Mouse (Mus musculus): ENCODE data around the gene Thpo. TPM values are rescaled to one million over a fixed set of nuclear protein-coding genes. Genes with fewer than 3 reads are reported as not detected.
A peak's percentile ranks its signal among the peaks of the same experiment; 100 is the strongest.

Gene Thpo
- polyA plus RNA-seq (2012; rRNA removed), result 2.0 and 4.0 TPM in 2 replicates

DNA sequence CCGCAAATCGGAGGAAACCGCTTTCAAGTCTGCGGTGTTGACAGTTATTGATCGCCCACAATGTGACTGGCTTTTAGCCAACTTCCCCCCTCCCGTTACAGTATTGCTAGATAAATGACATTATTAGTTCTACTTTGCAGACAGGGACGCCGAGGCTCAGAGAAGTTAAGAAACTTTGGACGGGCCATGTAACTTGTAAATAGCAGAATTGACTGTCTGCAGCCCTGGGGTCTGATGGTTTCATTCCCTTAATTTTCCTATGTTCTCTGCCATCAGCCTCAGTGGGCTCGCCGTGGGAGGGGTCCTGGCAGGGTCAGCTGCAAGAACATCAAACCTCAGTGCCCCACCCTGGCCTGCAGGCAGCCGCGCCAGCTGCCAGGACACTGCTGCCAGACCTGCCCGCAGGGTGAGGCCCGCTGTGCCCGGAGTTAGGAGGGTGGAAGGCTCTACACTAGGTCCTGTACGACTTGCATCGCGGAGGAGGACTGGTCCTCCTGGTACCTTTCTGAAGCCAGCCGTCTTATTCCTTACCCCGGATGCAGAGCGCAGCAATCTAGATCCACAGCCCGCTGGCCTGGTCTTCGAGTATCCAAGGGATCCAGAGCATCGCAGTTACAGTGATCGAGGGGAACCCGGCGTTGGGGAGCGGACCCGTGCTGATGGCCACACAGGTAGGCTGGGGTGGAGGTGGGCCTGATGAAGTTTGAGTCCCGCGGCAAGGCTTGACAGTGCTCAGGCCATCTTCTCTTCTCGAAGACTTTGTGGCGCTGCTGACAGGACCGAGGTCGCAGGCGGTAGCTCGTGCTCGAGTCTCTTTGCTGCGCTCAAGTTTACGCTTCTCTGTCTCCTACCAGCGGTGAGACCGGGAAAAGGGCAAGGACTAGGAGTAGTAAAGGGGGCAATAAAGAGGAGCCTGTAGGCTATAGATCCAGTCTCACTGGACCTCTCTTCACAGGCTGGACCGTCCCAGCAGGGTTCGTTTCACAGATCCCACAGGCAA, at the start of gene Thpo:
Thpo (minus strand) TSS at position 781 of the 1,000 bp plus-strand sequence.
- H3K36me3 ChIP-seq (ENCODE audit: control insufficient read depth, insufficient read depth, low read length), result no peaks in the 10 kb centered on the region
- H3K4me3 ChIP-seq (ENCODE audit: low read depth, low read length), result peak within 1 kb of the TSS; percentile 68
- no peak within 1 kb of the TSS for H3K27ac ChIP-seq (ENCODE audit: insufficient read depth, low read depth, low read length)
- WGBS, result 9% methylated on average over 45 of the region's 45 CpGs
- H3K27me3 ChIP-seq (ENCODE audit: control insufficient read depth, insufficient read depth, low read length), result peaks cover 20% of the 10 kb centered on the region
- H3K4me1 ChIP-seq (ENCODE audit: control insufficient read depth, insufficient read depth, insufficient read length, low read length), result peaks cover 13% of the 10 kb centered on the region
- TF ChIP-seq CTCF (IDR thresholded peaks at IDR 0.05; ENCODE audit: extremely low read depth, insufficient read length, insufficient replicate concordance, low read depth, low read length) (no peak), POLR2A (IDR thresholded peaks at IDR 0.05; ENCODE audit: low read depth, low read length) (no peak)

DNA sequence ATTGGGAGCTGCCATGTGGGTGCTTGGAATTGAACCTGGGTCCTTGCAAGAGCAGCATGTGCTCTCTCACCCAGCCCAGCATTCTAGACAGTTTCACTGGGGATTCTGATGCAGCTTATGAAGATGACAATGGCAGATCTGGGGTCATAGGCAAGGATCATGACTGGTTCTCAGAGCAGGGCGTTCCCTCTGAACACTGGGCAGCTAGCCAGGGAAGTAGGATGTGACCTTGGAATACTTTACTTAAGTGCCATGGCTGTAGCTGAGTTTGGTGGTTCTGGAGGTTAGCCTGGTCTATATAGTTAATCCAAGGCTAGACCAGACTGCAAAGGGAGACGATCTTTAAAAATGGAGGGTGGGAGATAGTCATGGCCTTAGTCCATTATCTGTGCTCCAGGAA, 49.6 kb upstream of the Thpo start:
- WGBS, result 55% methylated on average over 2 of the region's 2 CpGs

DNA sequence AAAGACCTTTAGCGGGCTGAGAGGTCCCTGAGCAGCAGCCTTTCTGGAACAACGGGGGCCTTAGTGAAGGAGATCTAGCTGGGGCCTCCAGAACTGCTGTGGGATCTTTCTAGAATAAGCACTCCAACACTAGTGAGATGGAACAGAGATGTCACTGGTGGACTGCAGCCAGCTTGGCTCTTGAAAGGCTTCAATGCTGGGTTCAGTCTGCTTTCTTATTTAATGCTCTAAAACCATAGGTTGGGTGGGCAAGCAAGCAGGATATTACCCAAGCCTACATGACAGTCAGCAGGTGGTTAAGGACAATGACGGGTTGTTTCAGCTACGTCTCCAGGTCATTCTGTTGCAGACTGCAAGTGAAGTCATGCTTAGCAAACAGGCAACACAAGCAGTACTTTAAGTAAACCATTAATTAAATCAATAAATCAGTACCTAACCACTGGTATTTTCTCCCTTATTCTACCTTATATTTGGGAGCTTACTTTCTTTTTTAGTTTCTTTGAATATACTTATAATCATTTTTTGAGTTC, 46.9 kb upstream of the Thpo start:
- Histone ChIP-seq H3K36me3 (ENCODE audit: control insufficient read depth, insufficient read depth, low read length) (no peaks in the 10 kb centered on the region), H3K4me1 (ENCODE audit: control insufficient read depth, insufficient read depth, insufficient read length, low read length) (peaks cover 3% of the 10 kb centered on the region; the same call in 1 of the 2 replicates), H3K27ac (ENCODE audit: insufficient read depth, low read depth, low read length) (no peak overlapping the region), H3K4me3 (ENCODE audit: low read depth, low read length) (no peak overlapping the region), H3K27me3 (ENCODE audit: control insufficient read depth, insufficient read depth, low read length) (no peaks in the 10 kb centered on the region)
- WGBS, result 80% methylated on average over 4 of the region's 4 CpGs
- no peak for TF ChIP-seq POLR2A (IDR thresholded peaks at IDR 0.05; ENCODE audit: low read depth, low read length)
- TF ChIP-seq CTCF (IDR thresholded peaks at IDR 0.05; ENCODE audit: extremely low read depth, insufficient read length, insufficient replicate concordance, low read depth, low read length), result no peak

More for the DNA sequence above, 49.6 kb upstream of the Thpo start:
- Histone ChIP-seq H3K4me3 (ENCODE audit: low read depth, low read length) (no peak overlapping the region), H3K27ac (ENCODE audit: insufficient read depth, low read depth, low read length) (0 out of 2 replicates have a peak overlapping the region, but pooled peaks have one; percentile 70), H3K36me3 (ENCODE audit: control insufficient read depth, insufficient read depth, low read length) (no peaks in the 10 kb centered on the region), H3K27me3 (ENCODE audit: control insufficient read depth, insufficient read depth, low read length) (no peaks in the 10 kb centered on the region), H3K4me1 (ENCODE audit: control insufficient read depth, insufficient read depth, insufficient read length, low read length) (peaks cover 3% of the 10 kb centered on the region; the same call in 1 of the 2 replicates)
- TF ChIP-seq CTCF (IDR thresholded peaks at IDR 0.05; ENCODE audit: extremely low read depth, insufficient read length, insufficient replicate concordance, low read depth, low read length) (no peak), POLR2A (IDR thresholded peaks at IDR 0.05; ENCODE audit: low read depth, low read length) (no peak)

DNA sequence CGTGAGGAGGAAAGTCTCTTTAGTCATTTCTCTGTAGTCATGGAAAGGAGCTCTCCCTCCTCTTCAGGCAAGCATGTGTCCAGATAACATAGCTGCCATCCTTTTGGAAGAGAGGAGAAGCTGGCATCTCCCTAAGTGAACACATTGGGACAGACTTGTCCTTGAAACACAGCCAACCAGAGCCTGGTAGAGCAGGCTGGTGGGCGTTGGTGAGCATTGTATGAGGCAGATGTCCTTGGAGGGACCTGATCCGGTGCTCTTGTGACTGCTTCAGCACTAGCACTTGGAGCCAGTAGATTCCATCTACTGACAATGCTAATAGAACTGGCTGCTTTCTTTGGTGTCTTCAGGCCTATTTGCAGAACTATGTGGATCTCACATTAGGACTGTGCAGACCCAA, 45.5 kb upstream of the Thpo start:
- no peaks in the 10 kb centered on the region for H3K27me3 ChIP-seq (ENCODE audit: control insufficient read depth, insufficient read depth, low read length)
- no peak overlapping the region for H3K27ac ChIP-seq (ENCODE audit: insufficient read depth, low read depth, low read length)
- H3K36me3 ChIP-seq (ENCODE audit: control insufficient read depth, insufficient read depth, low read length), result no peaks in the 10 kb centered on the region
- TF ChIP-seq POLR2A (IDR thresholded peaks at IDR 0.05; ENCODE audit: low read depth, low read length) (no peak), CTCF (IDR thresholded peaks at IDR 0.05; ENCODE audit: extremely low read depth, insufficient read length, insufficient replicate concordance, low read depth, low read length) (no peak)
- H3K4me1 ChIP-seq (ENCODE audit: control insufficient read depth, insufficient read depth, insufficient read length, low read length), result peaks cover 3% of the 10 kb centered on the region; the same call in 1 of the 2 replicates
- 73% methylated on average over 3 of the region's 3 CpGs for WGBS
- H3K4me3 ChIP-seq (ENCODE audit: low read depth, low read length), result no peak overlapping the region

DNA sequence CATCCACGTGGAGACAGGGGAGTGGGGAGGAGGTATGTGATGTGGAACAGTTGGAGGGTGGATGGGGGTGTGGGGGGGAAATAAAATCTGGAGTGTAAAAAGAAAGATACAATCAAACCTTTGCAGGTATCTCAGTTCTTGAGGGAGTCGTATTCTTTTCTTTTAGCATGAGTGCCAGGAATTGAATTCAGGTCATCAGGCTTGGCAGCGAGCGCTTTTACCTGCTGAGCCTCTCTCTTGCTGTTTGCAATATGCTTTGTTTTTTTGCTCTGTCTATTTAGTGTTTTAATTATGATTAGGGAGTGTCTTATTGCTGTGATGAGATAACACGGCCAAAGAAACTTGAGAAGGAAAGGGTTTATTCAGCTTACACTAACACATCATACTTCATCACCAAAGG, 40.7 kb upstream of the Thpo start:
- Histone ChIP-seq H3K36me3 (ENCODE audit: control insufficient read depth, insufficient read depth, low read length) (no peaks in the 10 kb centered on the region), H3K27ac (ENCODE audit: insufficient read depth, low read depth, low read length) (no peak overlapping the region), H3K27me3 (ENCODE audit: control insufficient read depth, insufficient read depth, low read length) (no peaks in the 10 kb centered on the region), H3K4me1 (ENCODE audit: control insufficient read depth, insufficient read depth, insufficient read length, low read length) (no peaks in the 10 kb centered on the region), H3K4me3 (ENCODE audit: low read depth, low read length) (no peak overlapping the region)
- WGBS, result 57% methylated on average over 5 of the region's 5 CpGs
- TF ChIP-seq CTCF (IDR thresholded peaks at IDR 0.05; ENCODE audit: extremely low read depth, insufficient read length, insufficient replicate concordance, low read depth, low read length) (no peak), POLR2A (IDR thresholded peaks at IDR 0.05; ENCODE audit: low read depth, low read length) (no peak)

DNA sequence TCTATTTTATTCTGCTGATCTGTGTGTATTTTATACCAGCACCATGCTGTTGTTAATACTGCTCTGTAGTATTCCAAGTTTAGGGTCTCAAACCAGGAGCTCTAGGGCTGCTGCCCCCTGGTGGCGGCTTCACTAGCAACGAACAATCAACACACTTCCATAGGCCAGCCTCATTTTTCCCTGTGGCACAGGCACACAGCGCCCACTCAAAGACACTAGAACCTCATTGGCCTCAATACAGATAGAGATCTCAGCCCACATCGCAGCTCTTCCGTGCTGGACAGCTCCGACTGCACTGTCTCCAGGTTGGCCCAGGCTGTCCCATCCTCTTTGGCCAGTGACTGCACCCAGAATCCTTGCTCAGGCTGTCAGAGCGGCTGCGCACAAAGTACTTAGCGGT, 30.9 kb upstream of the Thpo start:
- Histone ChIP-seq H3K4me3 (ENCODE audit: low read depth, low read length) (no peak overlapping the region), H3K4me1 (ENCODE audit: control insufficient read depth, insufficient read depth, insufficient read length, low read length) (0 out of 2 replicates have a peak, but pooled peaks cover 2% of the 10 kb centered on the region), H3K36me3 (ENCODE audit: control insufficient read depth, insufficient read depth, low read length) (no peaks in the 10 kb centered on the region), H3K27ac (ENCODE audit: insufficient read depth, low read depth, low read length) (no peak overlapping the region), H3K27me3 (ENCODE audit: control insufficient read depth, insufficient read depth, low read length) (no peaks in the 10 kb centered on the region)
- TF ChIP-seq POLR2A (IDR thresholded peaks at IDR 0.05; ENCODE audit: low read depth, low read length), result no peak
- peak; percentile 84; the same call in 1 of the 2 replicates for TF ChIP-seq CTCF (IDR thresholded peaks at IDR 0.05; ENCODE audit: extremely low read depth, insufficient read length, insufficient replicate concordance, low read depth, low read length)
- WGBS, result 52% methylated on average over 9 of the region's 9 CpGs

DNA sequence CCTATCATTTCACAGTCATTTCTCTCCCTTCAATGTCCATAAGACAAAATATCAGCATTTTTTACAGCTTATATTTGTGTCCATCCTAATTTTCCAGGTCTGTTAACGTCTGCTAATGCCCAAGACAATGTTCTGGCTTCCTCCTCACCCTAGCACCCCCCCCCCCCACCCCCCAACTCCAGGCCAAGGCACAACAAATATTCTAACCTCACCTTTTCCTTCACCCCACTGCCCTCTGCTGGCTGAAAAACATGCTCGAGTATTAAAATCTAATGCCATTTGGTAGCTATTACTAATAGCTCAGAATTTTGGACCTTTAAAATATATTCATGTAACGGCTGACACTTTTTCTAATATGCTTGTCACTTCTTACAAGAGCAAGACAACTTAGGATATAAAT, 27.4 kb upstream of the Thpo start:
- TF ChIP-seq POLR2A (IDR thresholded peaks at IDR 0.05; ENCODE audit: low read depth, low read length), result no peak
- TF ChIP-seq CTCF (IDR thresholded peaks at IDR 0.05; ENCODE audit: extremely low read depth, insufficient read length, insufficient replicate concordance, low read depth, low read length), result peak; percentile 55; the same call in 1 of the 2 replicates
- Histone ChIP-seq H3K4me3 (ENCODE audit: low read depth, low read length) (no peak overlapping the region), H3K4me1 (ENCODE audit: control insufficient read depth, insufficient read depth, insufficient read length, low read length) (0 out of 2 replicates have a peak, but pooled peaks cover 2% of the 10 kb centered on the region), H3K27me3 (ENCODE audit: control insufficient read depth, insufficient read depth, low read length) (no peaks in the 10 kb centered on the region), H3K36me3 (ENCODE audit: control insufficient read depth, insufficient read depth, low read length) (no peaks in the 10 kb centered on the region), H3K27ac (ENCODE audit: insufficient read depth, low read depth, low read length) (no peak overlapping the region)
- 10% methylated on average over 3 of the region's 3 CpGs for WGBS
